Mouse (Mus musculus): ENCODE measurements at regions not wholly inside any gene's neighbourhood (a gene's known extent, or its start where the extent isn't known, plus 50 kb on each side); places are given as distances from the start of the nearest gene placed in this dataset.

DNA sequence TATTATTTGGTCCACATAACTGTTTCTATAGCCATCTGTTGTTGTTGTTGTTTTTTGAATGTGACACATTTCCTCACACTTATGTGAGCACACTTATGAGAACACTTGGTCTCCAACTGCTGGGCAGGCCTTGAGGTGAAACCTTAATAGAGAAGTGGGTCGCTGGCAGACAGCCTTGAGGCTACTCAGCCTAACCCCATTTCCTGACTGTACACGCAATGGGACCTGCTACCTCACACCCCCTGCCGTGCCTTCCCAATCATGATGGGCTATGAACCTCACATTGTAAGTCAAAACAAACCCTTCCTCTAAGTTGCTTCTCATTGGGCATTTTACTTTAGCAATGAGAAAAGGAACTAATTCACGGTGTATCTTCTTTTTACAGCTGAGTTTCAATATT is 712.1 kb upstream of the Gm19410 start:
- TF ChIP-seq CTCF (IDR thresholded peaks at IDR 0.05; ENCODE audit: control insufficient read depth, insufficient read depth, low read length) = no peak
- TF ChIP-seq POLR2A (IDR thresholded peaks at IDR 0.05; ENCODE audit: borderline replicate concordance, control insufficient read depth, low read depth, low read length) = no peak

All from bone marrow, adult 2 months (tissue).